Mouse (Mus musculus): ENCODE measurements around the gene Leprot.

DNA sequence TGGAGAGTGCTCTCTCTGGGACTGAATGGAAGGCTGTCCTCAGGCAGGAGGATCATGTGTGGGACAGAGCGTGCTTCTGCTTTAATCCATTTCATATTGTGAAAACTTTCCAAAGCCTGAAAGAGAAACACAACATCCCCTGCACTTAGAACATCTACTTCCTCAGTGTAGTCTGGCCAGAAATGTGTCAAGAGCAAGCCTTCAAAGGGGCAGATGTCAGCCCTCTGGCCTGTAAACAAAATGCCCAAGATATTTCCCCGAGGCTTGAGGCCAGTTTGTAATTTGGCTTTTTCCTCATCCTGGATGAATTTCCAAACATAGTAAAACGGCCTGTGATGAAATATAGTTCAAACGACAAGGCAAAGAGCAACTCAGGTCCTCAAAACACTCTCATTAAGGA lies 28.2 kb downstream of the Leprot start:
- TF ChIP-seq CTCF (conservative IDR thresholded peaks at IDR 0.05; ENCODE audit: low read length) (no peak), POU5F1 (IDR thresholded peaks at IDR 0.05; ENCODE audit: borderline replicate concordance, low read length) (no peak), NANOG (IDR thresholded peaks at IDR 0.05; ENCODE audit: borderline replicate concordance, low read length) (no peak)
